Mouse (Mus musculus) effector memory CD4-positive, alpha-beta T cell, adult 7 months (primary cell): ENCODE data around the gene Olfr1511. TPM values are rescaled to one million over a fixed set of nuclear protein-coding genes. Genes with fewer than 3 reads are reported as not detected.

Experiments
- polyA plus RNA-seq: library from polyadenylated mRNA; unstranded; fragments of 100-300 nt; shearing (Covaris generic); gene quantifications from one replicate; pipeline ENCODE4 v1.2.1, GENCODE M21; 2017

Gene Olfr1511
- polyA plus RNA-seq, result 0.61 TPM

DNA sequence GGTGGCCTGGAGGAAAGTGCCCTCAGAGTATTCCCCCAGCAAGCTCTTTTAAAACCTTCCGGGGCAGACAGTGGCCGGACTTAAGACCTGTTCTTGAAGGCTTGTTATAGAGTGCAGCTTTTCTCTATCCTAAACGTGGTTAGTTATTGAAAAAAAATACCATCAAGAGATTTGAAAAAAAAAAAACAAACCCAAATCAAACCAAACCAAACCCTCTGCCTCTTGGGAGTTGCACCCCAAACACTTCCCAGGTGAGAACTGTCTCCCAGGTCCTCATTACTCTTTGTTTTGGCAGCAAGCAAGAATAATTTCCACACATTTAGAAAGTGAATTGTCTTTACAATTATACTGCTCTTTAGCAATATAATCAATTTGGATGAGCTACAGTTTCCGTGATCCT, at the start of gene Olfr1511:
Gene Olfr1511, minus strand, starts transcription at position 101 of the 400 bp plus-strand sequence.

DNA sequence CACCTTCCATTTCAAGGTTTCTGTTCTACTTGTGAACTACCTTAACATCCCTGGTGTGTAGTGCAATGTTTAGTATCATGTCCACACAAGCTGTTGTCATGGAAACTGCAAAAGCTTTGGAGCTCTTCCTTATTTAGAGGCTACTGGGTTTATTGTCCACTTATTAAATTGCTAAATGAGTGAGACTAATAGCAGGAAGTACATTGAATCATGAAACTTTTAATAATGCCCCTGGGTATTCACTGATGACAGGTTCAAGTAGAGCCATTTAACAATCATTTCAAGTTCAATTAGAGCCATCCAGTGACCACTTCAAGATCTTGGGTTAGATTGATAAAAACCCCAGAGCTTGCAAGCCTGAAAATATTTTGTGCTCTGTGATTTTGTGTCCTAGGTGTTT, 45.5 kb upstream of the Olfr1511 start, which contains the start of gene Olfr1509:
Gene Olfr1509, plus strand, starts transcription at position 301 of the 400 bp plus-strand sequence.

DNA sequence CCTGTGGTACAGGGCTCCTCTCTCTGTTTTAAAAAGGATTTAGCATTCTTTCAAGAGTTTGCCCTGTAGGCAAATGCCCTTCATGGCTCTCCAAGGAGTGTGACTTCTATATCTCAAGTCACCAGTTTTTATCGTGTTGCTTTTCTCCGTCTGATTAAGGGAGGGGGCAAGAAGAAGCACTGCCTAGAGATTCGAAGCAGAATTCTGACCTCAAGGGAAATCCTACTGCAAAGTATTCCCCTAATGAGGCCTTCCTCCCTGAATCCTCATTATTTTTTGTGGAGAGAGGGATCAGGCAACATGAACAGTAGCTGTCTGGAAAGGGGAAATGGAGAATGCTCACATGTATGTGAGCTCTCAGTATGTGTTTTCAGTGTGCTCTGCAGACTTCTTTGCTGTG, 17.1 kb upstream of the Olfr1511 start, which contains the start of gene Olfr1510:
Gene Olfr1510, minus strand, starts transcription at position 101 of the 400 bp plus-strand sequence.

DNA sequence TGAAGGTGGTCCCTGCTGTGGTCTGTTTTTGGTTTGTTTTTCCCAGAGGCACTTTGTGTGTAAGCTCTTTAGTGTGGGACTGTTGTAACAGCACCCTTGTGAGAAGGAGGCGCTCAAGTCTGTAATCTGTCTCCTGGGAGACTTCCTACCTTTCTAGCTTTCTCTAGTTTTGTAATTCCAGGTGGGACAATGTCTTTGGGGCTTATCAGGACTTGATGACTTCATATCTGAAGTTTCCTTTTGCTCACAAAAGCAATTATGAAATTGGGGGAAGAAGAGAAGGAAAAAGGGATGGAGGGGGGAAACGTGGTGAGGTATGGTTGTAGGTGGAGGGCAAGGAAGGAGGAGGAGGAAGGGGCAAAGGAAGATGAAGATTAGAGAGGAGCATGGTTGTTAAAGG, 18.1 kb downstream of the Olfr1511 start, which contains the start of gene Olfr1512:
Gene Olfr1512, minus strand, starts transcription at position 101 of the 400 bp plus-strand sequence.

DNA sequence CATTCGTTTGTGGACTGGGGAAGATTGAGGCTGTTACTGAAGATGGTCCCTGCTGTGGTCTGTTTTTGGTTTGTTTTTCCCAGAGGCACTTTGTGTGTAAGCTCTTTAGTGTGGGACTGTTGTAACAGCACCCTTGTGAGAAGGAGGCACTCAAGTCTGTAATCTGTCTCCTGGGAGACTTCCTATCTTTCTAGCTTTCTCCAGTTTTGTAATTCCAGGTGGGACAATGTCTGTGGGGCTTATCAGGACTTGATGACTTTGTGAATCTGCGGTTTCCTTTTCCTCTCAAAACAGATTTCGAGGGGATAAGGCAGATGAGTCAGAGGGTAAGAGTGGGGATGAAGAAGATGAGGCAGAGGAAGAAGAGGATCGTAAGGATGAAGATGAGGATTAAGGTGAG, 40.9 kb downstream of the Olfr1511 start, which contains the start of gene Olfr1513:
Gene Olfr1513, minus strand, starts transcription at position 101 of the 400 bp plus-strand sequence.

Other genes starting within 250 kb of the Olfr1511 start
- gene Supt16, start 200.0 kb downstream of the Olfr1511 start, polyA plus RNA-seq, result 12.5 TPM
- gene Chd8, start 139.6 kb downstream of the Olfr1511 start, polyA plus RNA-seq, result 25.6 TPM
- 142 TPM for gene Tox4, start 118.2 kb downstream of the Olfr1511 start, polyA plus RNA-seq
- 21.3 TPM for gene Rab2b, start 117.8 kb downstream of the Olfr1511 start, polyA plus RNA-seq
- 32.8 TPM for gene Mettl3, start 92.3 kb downstream of the Olfr1511 start, polyA plus RNA-seq
- 0.13 TPM for gene Sall2, start 68.6 kb downstream of the Olfr1511 start, polyA plus RNA-seq
- not detected for gene Olfr1513, start 41.0 kb downstream of the Olfr1511 start, polyA plus RNA-seq
- gene Olfr1512, start 18.2 kb downstream of the Olfr1511 start, polyA plus RNA-seq, result 0.35 TPM
- gene Olfr1510, start 17.0 kb upstream of the Olfr1511 start, polyA plus RNA-seq, result not detected
- gene Olfr1509, start 45.6 kb upstream of the Olfr1511 start, polyA plus RNA-seq, result not detected
- gene Olfr1508, start 70.1 kb upstream of the Olfr1511 start, polyA plus RNA-seq, result not detected
- gene Olfr1507, start 98.4 kb upstream of the Olfr1511 start, polyA plus RNA-seq, result 1.1 TPM